Mouse (Mus musculus) heart, embryonic 10.5 days (tissue): ENCODE measurements around the gene AC124108.1. TPM values are rescaled to one million over a fixed set of nuclear protein-coding genes. Genes with fewer than 3 reads are reported as not detected.

ENCODE experiments used
- DNase-seq: peaks from one replicate; pipeline ENCODE4 v3.0.0-alpha.2; 2017; ENCODE audit warnings: low spot score
- H3K27ac ChIP-seq: fragments of 300-500 bp; sonication (generic); 2 replicates; pipeline ENCODE4 v1.5.1; 2016; ENCODE audit warnings: mild to moderate bottlenecking
- H3K27me3 ChIP-seq: fragments of 300-500 bp; sonication (generic); 2 replicates; pipeline ENCODE4 v1.6.1; 2016; ENCODE audit warnings: mild to moderate bottlenecking; ENCODE audit not compliant: poor library complexity, insufficient read depth, severe bottlenecking
- H3K36me3 ChIP-seq: fragments of 300-500 bp; sonication (generic); 2 replicates; pipeline ENCODE4 v1.6.1; 2016; ENCODE audit warnings: mild to moderate bottlenecking, moderate library complexity
- H3K4me1 ChIP-seq: fragments of 300-500 bp; sonication (generic); 2 replicates; pipeline ENCODE4 v1.6.1; 2016; ENCODE audit warnings: mild to moderate bottlenecking
- H3K4me3 ChIP-seq: fragments of 300-500 bp; sonication (generic); 2 replicates; pipeline ENCODE4 v1.5.1; 2016; ENCODE audit warnings: mild to moderate bottlenecking, moderate library complexity
- H3K9me3 ChIP-seq: fragments of 300-500 bp; sonication (generic); 2 replicates; pipeline ENCODE4 v1.6.1; 2016; ENCODE audit warnings: mild to moderate bottlenecking, moderate library complexity
- WGBS: fragments of 180-500 bp; shearing (Covaris S2); methylation state at CpG from one replicate; pipeline ENCODE4 v1.1.7; 2016; 5-methylcytosine and 5-hydroxymethylcytosine counted together
- polyA plus RNA-seq: library from polyadenylated mRNA; unstranded; fragments of >200 nt; fragmentation: Nextera tagmentation; extraction: Ambion mirVana; gene quantifications from 2 replicates; pipeline ENCODE4 v1.2.1, GENCODE M21; 2016

Gene AC124108.1
- polyA plus RNA-seq, 1 experiment from 2014 or later: not detected

DNA sequence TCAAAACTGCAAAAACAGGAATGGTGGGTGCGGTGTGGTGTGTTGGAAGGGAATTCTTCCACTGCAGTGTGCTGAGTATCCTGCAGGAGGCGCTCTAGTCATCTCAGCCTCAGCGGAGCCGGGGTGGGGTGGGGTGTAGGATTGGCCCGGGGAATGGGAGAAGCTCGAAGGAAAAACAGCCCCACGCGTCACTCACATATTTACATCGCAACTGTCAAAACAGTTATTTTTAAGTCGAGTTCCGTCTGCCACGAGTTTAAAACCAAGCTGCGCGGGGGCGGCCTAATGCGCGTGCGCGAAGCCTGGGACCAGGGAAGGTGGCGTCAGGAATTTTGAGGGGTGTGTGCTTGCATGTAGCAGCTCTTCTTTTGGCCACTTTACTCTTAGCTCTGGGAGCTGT is 21.0 kb downstream of the AC124108.1 start:
- 4% methylated on average over 20 of the region's 20 CpGs for WGBS
- Histone ChIP-seq H3K27ac (peak overlapping the region; percentile 25; the same call in 1 of the 2 replicates), H3K36me3 (no peaks in the 10 kb centered on the region), H3K4me3 (peak overlapping the region; percentile 49), H3K27me3 (peaks cover 45% of the 10 kb centered on the region), H3K4me1 (peaks cover 42% of the 10 kb centered on the region), H3K9me3 (no peaks in the 10 kb centered on the region)
- no peak for DNase-seq

DNA sequence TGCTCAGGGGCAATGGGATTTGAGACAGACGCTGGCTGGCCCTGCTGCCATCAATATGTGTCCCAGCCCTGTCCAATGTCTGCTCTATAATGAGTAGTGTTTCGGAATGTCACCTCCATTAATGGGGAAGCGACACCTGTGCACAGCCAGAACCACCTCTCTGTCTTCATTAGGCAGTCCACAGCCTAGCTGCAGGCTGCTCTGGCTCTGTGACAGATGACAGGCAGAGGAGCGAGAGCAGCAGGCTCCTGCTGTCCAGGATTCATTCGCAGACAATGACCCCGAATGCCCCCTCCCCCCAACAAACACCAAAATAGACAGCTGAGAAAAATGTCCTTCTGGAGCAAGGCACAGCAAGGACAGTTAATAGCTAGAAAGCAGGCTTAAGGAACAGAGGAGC is 21.8 kb downstream of the AC124108.1 start:
- no peaks in the 10 kb centered on the region for H3K36me3 ChIP-seq
- peaks cover 34% of the 10 kb centered on the region for H3K4me1 ChIP-seq
- H3K9me3 ChIP-seq: no peaks in the 10 kb centered on the region
- H3K4me3 ChIP-seq: no peak overlapping the region
- no peak for DNase-seq
- H3K27ac ChIP-seq: no peak overlapping the region
- WGBS: 38% methylated on average over 6 of the region's 6 CpGs
- H3K27me3 ChIP-seq: peaks cover 45% of the 10 kb centered on the region

DNA sequence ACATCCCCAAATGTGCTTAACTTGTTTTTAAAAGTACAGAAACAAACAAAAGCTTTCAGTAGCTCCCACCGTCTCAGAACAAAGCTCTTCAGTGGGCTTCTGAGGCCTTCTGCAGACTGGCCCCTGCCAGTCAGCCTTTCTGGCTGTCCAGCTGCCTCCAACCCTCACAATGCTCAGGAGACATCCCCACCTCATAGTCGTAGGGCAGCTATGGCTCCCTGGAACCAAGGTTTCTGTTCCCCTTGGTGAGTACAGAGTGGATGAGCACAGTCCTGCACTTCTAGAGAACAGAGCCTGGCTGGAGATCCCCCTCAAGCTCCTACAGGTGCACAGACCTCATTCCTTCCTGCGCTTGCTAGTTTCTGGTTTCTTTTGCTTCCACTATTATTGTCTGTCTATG is 25.0 kb downstream of the AC124108.1 start:
- H3K4me3 ChIP-seq: no peak overlapping the region
- H3K27me3 ChIP-seq: peaks cover 42% of the 10 kb centered on the region
- H3K27ac ChIP-seq: no peak overlapping the region
- WGBS: 46% methylated on average over 3 of the region's 3 CpGs
- H3K4me1 ChIP-seq: peaks cover 30% of the 10 kb centered on the region
- DNase-seq: no peak
- H3K9me3 ChIP-seq: no peaks in the 10 kb centered on the region
- no peaks in the 10 kb centered on the region for H3K36me3 ChIP-seq

DNA sequence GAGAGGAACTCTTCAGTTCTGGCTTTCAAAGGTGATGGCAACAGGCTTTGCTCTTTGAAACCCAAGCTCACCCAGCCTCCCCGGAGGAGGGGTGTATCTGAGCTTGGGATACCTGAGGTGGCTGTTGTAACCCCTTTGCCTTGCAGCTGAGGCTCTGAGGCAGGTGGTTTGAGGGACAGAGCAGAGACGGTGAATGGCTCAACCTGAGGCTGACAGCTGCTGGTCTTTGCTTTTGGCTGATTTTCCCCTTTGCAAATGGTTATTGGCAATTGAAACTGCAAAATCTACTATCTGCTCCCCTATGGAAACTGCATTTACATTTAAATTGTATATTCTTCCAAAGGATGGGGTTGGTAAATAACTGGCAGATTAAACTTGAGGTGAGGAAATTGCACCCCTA is 30.4 kb downstream of the AC124108.1 start:
- 0 out of 2 replicates have a peak, but pooled peaks cover 10% of the 10 kb centered on the region for H3K4me1 ChIP-seq
- WGBS: 26% methylated on average over 2 of the region's 2 CpGs
- no peaks in the 10 kb centered on the region for H3K9me3 ChIP-seq
- no peaks in the 10 kb centered on the region for H3K36me3 ChIP-seq
- H3K4me3 ChIP-seq: no peak overlapping the region
- H3K27ac ChIP-seq: no peak overlapping the region
- no peak for DNase-seq
- H3K27me3 ChIP-seq: peaks cover 35% of the 10 kb centered on the region

DNA sequence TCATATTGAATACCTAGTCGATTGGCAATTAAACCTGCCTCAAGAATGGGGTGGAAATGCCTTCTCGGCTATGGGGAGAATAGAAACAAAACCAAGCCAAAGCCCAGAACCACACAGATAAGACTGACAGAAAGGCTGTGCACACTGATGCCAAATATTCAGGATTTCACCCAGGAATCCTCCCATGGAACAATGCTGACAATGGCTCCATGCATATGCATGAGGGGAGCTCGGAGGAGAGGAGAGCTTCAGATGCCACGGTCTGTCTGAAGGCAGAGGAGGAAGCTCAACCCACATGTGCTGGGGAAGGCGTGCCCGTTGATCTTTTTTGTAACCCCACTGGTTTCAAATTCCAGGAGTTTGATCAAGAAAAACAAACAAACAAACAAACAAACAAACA is 30.9 kb downstream of the AC124108.1 start:
- DNase-seq: no peak
- Histone ChIP-seq H3K4me3 (no peak overlapping the region), H3K27me3 (peaks cover 29% of the 10 kb centered on the region), H3K9me3 (no peaks in the 10 kb centered on the region), H3K36me3 (no peaks in the 10 kb centered on the region), H3K27ac (no peak overlapping the region), H3K4me1 (0 out of 2 replicates have a peak, but pooled peaks cover 10% of the 10 kb centered on the region)
- WGBS: 43% methylated on average over 6 of the region's 6 CpGs

DNA sequence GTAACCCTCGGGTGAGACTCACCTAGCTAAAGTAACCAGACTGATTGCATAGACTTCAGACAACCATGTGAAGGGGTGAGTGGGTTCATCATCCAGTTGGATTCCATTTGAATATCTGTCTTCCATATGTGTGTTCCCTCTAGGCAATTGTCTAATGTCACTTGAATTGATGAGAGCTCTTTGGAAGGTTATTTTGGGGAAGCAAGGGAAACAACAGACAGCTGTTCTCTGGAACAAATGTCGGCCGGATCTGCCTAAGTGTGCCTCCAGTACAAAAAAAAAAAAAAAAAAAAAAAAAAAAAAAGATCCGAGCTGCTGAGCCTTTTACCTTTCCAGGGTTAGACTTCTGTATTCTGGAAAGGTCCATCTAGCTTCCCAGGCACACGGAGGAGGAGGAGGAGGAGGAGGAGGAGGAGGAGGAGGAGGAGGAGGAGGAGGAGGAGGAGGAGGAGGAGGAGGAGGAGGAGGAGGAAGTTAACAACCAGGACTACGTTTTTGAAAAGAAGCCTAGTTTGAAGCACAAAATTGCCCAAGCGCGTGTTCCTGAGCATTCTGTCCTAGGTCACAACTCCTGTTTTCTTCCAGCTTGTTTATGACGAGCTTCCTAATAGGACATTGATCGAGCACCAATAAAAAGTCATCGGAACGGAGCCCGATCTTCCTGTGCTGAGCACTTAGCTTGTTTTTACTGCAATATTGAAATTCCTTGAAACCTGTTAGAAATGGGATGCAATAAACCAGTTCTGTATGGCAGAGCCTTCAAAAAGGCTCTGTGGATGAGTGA is 35.2 kb downstream of the AC124108.1 start:
- H3K9me3 ChIP-seq: no peaks in the 10 kb centered on the region
- no peaks in the 10 kb centered on the region for H3K36me3 ChIP-seq
- no peak overlapping the region for H3K27ac ChIP-seq
- peaks cover 21% of the 10 kb centered on the region for H3K27me3 ChIP-seq
- H3K4me3 ChIP-seq: no peak overlapping the region
- no peaks in the 10 kb centered on the region for H3K4me1 ChIP-seq
- no peak for DNase-seq
- WGBS: 78% methylated on average over 11 of the region's 13 CpGs

DNA sequence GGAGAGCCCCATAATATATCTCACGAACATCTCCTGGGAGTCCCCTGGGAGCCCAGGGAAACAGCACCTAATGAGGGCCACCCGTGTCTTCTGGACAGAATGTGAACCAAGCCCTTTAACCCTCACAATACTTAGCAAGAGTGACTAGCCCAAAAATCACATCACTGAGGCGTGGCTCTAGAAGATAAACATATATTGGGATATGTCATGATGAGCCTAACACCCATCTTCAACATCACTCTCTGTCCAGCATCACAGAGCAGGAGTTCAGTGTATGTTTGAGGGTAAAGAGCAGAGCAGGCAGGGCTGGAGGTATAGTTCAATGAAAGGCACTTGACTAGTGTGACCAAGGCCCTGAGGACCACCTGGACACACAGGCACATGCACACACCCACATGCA is 38.4 kb downstream of the AC124108.1 start, which contains the start of gene Gm10188:
Gene Gm10188 (minus strand): TSS at position 101 of the 400 bp plus-strand sequence.
- WGBS: 82% methylated on average over 3 of the region's 3 CpGs
- H3K27ac ChIP-seq: no peak within 1 kb of the TSS

DNA sequence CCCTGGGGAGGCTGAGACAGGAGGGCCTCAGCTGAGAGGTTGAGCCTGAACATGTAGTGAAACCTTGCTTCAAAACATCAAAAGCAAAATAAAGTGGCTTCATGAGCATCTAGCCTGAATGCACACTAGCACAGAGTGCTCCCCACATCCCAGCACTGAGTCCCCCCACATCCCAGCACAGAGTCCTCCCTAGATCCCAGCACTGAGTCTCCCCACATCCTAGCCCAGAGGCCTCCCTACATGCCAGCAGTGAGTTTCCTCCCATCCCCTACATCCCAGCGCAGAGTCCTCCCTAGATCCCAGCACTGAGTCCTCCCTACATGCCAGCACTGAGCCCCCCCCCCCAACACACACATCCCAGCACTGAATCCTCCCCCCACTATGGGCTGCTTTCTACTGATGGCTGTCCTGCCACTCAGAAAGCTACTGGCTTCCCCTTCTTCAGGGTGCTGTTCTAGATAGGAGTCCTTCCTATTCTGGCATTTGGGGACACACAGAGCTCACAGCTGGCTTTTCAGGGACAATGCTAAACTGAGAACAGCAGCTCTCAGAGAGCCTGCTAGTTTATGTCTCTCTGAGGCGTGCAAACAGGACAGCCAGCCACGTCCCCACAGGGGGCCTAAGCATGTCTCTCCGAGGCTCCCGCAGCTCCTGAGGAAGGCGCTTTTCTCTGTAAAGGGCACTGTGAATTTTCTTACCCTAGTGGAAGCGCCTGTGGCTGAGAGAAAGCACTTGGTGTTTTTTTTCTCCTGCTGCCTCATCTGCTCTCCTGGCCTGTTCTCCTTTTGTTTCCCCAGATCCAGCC is 40.4 kb downstream of the AC124108.1 start:
- H3K36me3 ChIP-seq: no peaks in the 10 kb centered on the region
- no peaks in the 10 kb centered on the region for H3K4me1 ChIP-seq
- no peak overlapping the region for H3K27ac ChIP-seq
- no peak overlapping the region for H3K4me3 ChIP-seq
- DNase-seq: peak; percentile 75
- WGBS: 38% methylated on average over 7 of the region's 7 CpGs
- peaks cover 46% of the 10 kb centered on the region; the same call in 1 of the 2 replicates for H3K27me3 ChIP-seq
- no peaks in the 10 kb centered on the region for H3K9me3 ChIP-seq

More for the DNA sequence above, 38.4 kb downstream of the AC124108.1 start, which contains the start of gene Gm10188:
- H3K36me3 ChIP-seq: no peaks in the 10 kb centered on the region
- H3K4me1 ChIP-seq: no peaks in the 10 kb centered on the region
- H3K27me3 ChIP-seq: peaks cover 33% of the 10 kb centered on the region; the same call in 1 of the 2 replicates
- no peak for DNase-seq
- H3K4me3 ChIP-seq: no peak within 1 kb of the TSS
- no peaks in the 10 kb centered on the region for H3K9me3 ChIP-seq

DNA sequence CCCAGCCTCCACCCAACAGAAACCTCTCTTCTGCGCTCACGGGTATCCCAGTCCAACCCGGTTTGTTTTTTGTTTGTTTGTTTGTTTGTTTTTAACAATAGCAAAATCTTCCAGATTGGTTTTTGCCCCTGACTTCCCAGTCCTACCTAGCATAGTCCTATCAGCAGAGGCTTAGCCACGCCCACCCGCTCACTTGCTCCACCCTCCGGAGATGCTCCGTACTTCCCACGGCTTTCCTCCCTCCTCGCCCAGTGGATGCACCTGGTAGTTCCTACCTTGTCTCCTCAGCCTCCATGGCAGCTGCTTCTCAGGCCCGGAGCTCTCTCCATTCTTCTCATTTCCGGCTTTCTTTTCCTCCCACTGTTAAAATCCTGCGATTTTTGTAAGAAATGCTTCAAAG is 42.3 kb downstream of the AC124108.1 start:
- Histone ChIP-seq H3K27me3 (peaks cover 49% of the 10 kb centered on the region; the same call in 1 of the 2 replicates), H3K27ac (no peak overlapping the region), H3K9me3 (no peaks in the 10 kb centered on the region), H3K4me1 (no peaks in the 10 kb centered on the region), H3K4me3 (no peak overlapping the region), H3K36me3 (no peaks in the 10 kb centered on the region)
- DNase-seq: no peak
- WGBS: 15% methylated on average over 12 of the region's 12 CpGs

DNA sequence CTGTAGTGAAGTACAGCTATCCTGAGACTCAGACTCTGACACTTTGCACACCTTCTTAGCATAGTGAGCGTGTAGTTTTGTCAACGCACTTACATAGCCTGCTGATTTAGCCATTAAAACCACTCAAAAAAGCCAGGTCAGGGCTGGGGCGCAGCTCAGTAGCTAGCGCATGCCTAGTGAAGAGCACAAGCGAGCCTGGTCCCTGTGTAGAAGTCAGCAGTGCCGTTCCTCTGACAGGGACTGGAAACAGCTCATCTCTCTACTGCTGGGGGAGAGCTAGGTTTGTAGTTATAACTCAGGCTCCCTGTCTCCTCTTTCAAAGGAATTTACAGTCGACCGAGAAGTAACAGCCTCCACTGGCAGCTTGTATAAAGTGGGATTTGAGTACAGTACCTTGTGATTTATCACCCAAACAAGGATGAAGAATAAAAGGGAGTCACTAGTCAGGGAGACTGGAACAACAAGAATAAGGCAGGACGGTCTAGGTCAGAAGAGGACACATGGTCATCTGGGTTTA is 43.6 kb downstream of the AC124108.1 start:
- H3K9me3 ChIP-seq: no peaks in the 10 kb centered on the region
- no peaks in the 10 kb centered on the region for H3K36me3 ChIP-seq
- H3K4me3 ChIP-seq: no peak overlapping the region
- DNase-seq: no peak
- peaks cover 54% of the 10 kb centered on the region; the same call in 1 of the 2 replicates for H3K27me3 ChIP-seq
- 66% methylated on average over 9 of the region's 9 CpGs for WGBS
- no peaks in the 10 kb centered on the region for H3K4me1 ChIP-seq
- H3K27ac ChIP-seq: no peak overlapping the region

DNA sequence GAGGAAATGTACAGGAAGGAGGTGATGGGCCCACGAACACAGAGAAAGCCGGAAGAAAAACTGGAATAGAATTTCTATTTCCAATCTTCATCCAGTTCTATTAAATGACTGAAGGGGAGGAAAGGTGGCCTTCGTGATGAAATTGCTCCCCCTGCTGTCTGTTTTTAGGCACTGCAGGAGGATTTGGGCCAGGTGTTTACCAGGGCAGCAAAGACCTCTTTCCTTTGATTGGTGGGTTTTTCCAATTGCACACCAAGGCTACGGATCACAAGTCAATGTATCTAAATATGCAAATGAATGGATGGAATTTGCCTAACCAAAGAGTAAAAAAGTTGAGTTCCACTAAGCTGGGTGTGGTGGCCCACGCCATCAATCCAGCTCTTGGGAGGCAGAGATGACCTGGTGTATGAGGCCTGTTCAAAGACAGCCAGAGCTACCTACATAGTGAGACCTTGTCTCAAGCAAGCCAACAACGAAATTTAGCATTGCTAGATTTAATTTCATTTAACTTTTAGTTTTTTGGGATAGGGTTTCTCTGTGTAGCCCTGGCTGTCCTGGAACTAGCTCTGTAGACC is 46.4 kb downstream of the AC124108.1 start:
- Histone ChIP-seq H3K4me3 (no peak overlapping the region), H3K9me3 (no peaks in the 10 kb centered on the region), H3K27me3 (peaks cover 40% of the 10 kb centered on the region), H3K36me3 (no peaks in the 10 kb centered on the region), H3K27ac (no peak overlapping the region), H3K4me1 (no peaks in the 10 kb centered on the region)
- no peak for DNase-seq
- WGBS: 23% methylated on average over 6 of the region's 6 CpGs

DNA sequence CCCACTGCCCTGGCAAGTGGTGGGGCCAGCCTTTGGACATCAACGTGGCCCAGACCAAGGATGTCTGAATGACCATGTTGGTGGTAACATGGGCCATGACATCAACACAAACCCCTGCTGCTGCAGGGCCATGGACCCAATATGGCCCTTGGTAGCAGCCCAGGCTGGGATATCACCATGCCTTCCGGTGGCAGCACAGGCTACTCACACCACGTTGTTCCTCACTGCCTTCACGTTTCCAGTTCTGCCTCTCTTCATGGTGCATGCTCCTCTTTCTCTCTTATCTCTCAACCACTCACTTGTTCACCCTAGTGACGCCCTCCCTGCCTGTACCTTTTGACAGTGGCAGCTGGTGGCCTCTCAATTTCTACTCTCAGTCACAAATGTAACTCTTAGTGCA is 53.8 kb downstream of the AC124108.1 start:
- Histone ChIP-seq H3K9me3 (no peaks in the 10 kb centered on the region), H3K36me3 (no peaks in the 10 kb centered on the region), H3K4me1 (peaks cover 11% of the 10 kb centered on the region; the same call in 1 of the 2 replicates), H3K4me3 (no peak overlapping the region), H3K27me3 (peaks cover 6% of the 10 kb centered on the region; the same call in 1 of the 2 replicates), H3K27ac (no peak overlapping the region)
- 61% methylated on average over 5 of the region's 5 CpGs for WGBS
- no peak for DNase-seq
